Mouse (Mus musculus) heart, postnatal 25 days (tissue): ENCODE results near the gene Dph5. TPM values are rescaled to one million over a fixed set of nuclear protein-coding genes. Genes with fewer than 3 reads are reported as not detected.

Experiments used
- DNase-seq: peaks from one replicate; pipeline ENCODE4 v3.0.0; 2022; ENCODE audit warnings: low spot score
- intact Hi-C: fragments of 180-260 bp; cut with DNase I; formaldehyde crosslinking; loops from one replicate; pipeline ENCODE4 v1.15.1; 2025
- total RNA-seq, 2 experiments: library from RNA; stranded (reverse); gene quantifications; 2 replicates each; pipeline ENCODE4 v1.2.3; 2021

Dph5 gene
- total RNA-seq, 2 experiments from 2014 or later, result 5.2 to 5.6 TPM

GRCm38 (mm10) chr3:115949220-115949920 is 61.7 kb downstream of the Dph5 start:
- no peak for DNase-seq
- intact Hi-C loops, result no loop called here

GRCm38 (mm10) chr3:115949921-115950877 is 62.6 kb downstream of the Dph5 start:
- intact Hi-C loops, result no loop called here
- DNase-seq, result no peak

- intact Hi-C loops, result no loop called here
- no peak for DNase-seq
Observed at GRCm38 (mm10) chr3:115951221-115951620, 63.6 kb downstream of the Dph5 start.

- intact Hi-C loops, result no loop called here
- DNase-seq, result no peak
Observed at GRCm38 (mm10) chr3:115952356-115952755, 64.7 kb downstream of the Dph5 start.

GRCm38 (mm10) chr3:115953088-115953487 is 65.5 kb downstream of the Dph5 start:
- intact Hi-C loops, result no loop called here
- no peak for DNase-seq

- intact Hi-C loops, result no loop called here
- DNase-seq, result no peak
Observed at GRCm38 (mm10) chr3:115957223-115957622, 69.6 kb downstream of the Dph5 start.

- DNase-seq, result no peak
- intact Hi-C loops, result no loop called here
Observed at GRCm38 (mm10) chr3:115961311-115962027, 73.8 kb downstream of the Dph5 start.

- intact Hi-C loops, result no loop called here
- DNase-seq, result no peak
Observed at GRCm38 (mm10) chr3:115962028-115962415, 74.4 kb downstream of the Dph5 start.

- intact Hi-C loops, result no loop called here
- DNase-seq, result no peak
Observed at GRCm38 (mm10) chr3:115963597-115963996, 76.0 kb downstream of the Dph5 start.

GRCm38 (mm10) chr3:115964071-115964470 is 76.4 kb downstream of the Dph5 start:
- intact Hi-C loops, result no loop called here
- DNase-seq, result no peak

GRCm38 (mm10) chr3:115968745-115969530 is 81.3 kb downstream of the Dph5 start:
- intact Hi-C loops, result no loop called here
- DNase-seq, result no peak

GRCm38 (mm10) chr3:115971045-115971785 is 83.6 kb downstream of the Dph5 start:
- intact Hi-C loops, result loop anchor here (5.0 kb wide), 1 partner anchor 79 kb away; no protein-coding TSS in a partner anchor
- DNase-seq, result no peak

- no peak for DNase-seq
- intact Hi-C loops, result loop anchor here (2.0 to 5.0 kb wide), 2 partner anchors 31 to 80 kb away; no protein-coding TSS in a partner anchor
Observed at GRCm38 (mm10) chr3:115971891-115972646, 84.4 kb downstream of the Dph5 start.

GRCm38 (mm10) chr3:115974228-115974627 is 86.6 kb downstream of the Dph5 start:
- no peak for DNase-seq
- intact Hi-C loops, result loop anchor here (5.0 kb wide), 1 partner anchor 82 kb away; no protein-coding TSS in a partner anchor

GRCm38 (mm10) chr3:115974995-115975394 is 87.4 kb downstream of the Dph5 start:
- intact Hi-C loops, result loop anchor here (5.0 kb wide), 3 partner anchors 83 to 378 kb away; no protein-coding TSS in a partner anchor
- no peak for DNase-seq

GRCm38 (mm10) chr3:115979000-115979399 is 91.4 kb downstream of the Dph5 start:
- intact Hi-C loops, result loop anchor here (5.0 kb wide), 2 partner anchors 267 to 382 kb away; no protein-coding TSS in a partner anchor

GRCm38 (mm10) chr3:115983217-115983616 is 95.6 kb downstream of the Dph5 start:
- DNase-seq, result no peak
- intact Hi-C loops, result no loop called here

More at GRCm38 (mm10) chr3:115979000-115979399, 91.4 kb downstream of the Dph5 start:
- no peak for DNase-seq
